Mouse (Mus musculus) heart, embryonic 16.5 days (tissue): ENCODE data around the gene Rad51b. TPM values are rescaled to one million over a fixed set of nuclear protein-coding genes. Genes with fewer than 3 reads are reported as not detected.

Experiments
- ATAC-seq: fragments of 200-750 bp; cut with Nextera tagmentation; replicated peaks from 2 replicates; pipeline ENCODE4 v1.8.0; 2017; ENCODE audit warnings: moderate number of reproducible peaks; ENCODE audit not compliant: insufficient read depth, low FRiP score; ENCODE audit errors: extremely low read depth
- H3K27ac ChIP-seq: fragments of 300-500 bp; sonication (generic); 2 replicates; pipeline ENCODE4 v1.5.1; 2014; ENCODE audit warnings: mild to moderate bottlenecking, low read length, control low read depth, moderate library complexity
- H3K27me3 ChIP-seq: fragments of 300-500 bp; sonication (generic); 2 replicates; pipeline ENCODE4 v1.6.1; 2014; ENCODE audit warnings: low read length, mixed read lengths; ENCODE audit not compliant: control insufficient read depth, insufficient read depth
- H3K36me3 ChIP-seq: fragments of 300-500 bp; sonication (generic); 2 replicates; pipeline ENCODE4 v1.6.1; 2014; ENCODE audit not compliant: control insufficient read depth, insufficient read depth
- H3K4me1 ChIP-seq: fragments of 300-500 bp; sonication (generic); 2 replicates; pipeline ENCODE4 v1.6.1; 2014; ENCODE audit warnings: low read length, mixed read lengths; ENCODE audit not compliant: control insufficient read depth, insufficient read depth
- H3K4me2 ChIP-seq: fragments of 300-500 bp; sonication (generic); 2 replicates; pipeline ENCODE4 v1.6.1; 2014; ENCODE audit warnings: low read depth, mild to moderate bottlenecking, control low read depth, low read length
- H3K4me3 ChIP-seq: fragments of 300-500 bp; sonication (generic); 2 replicates; pipeline ENCODE4 v1.5.1; 2014; ENCODE audit warnings: mild to moderate bottlenecking, control low read depth, low read length
- H3K9ac ChIP-seq: fragments of 300-500 bp; sonication (generic); 2 replicates; pipeline ENCODE4 v1.6.1; 2014; ENCODE audit warnings: low read length, control low read depth
- H3K9me3 ChIP-seq: fragments of 300-500 bp; sonication (generic); replicated peaks from 2 replicates; pipeline ENCODE4 v1.6.1; 2016; ENCODE audit warnings: low read length; ENCODE audit not compliant: control insufficient read depth
- WGBS: fragments of 180-500 bp; shearing (Covaris S2); extraction: QIAGEN DNeasy Blood & Tissue Kit; methylation state at CpG from one replicate; pipeline ENCODE4 v1.1.7; 2014; 5-methylcytosine and 5-hydroxymethylcytosine counted together
- polyA plus RNA-seq: library from polyadenylated mRNA; unstranded; fragments of >200 nt; fragmentation: Nextera tagmentation; extraction: Ambion mirVana; gene quantifications from 2 replicates; pipeline ENCODE4 v1.2.1, GENCODE M21; 2015

Rad51b gene
- polyA plus RNA-seq, 1 experiment from 2014 or later, result 5.0 TPM

DNA sequence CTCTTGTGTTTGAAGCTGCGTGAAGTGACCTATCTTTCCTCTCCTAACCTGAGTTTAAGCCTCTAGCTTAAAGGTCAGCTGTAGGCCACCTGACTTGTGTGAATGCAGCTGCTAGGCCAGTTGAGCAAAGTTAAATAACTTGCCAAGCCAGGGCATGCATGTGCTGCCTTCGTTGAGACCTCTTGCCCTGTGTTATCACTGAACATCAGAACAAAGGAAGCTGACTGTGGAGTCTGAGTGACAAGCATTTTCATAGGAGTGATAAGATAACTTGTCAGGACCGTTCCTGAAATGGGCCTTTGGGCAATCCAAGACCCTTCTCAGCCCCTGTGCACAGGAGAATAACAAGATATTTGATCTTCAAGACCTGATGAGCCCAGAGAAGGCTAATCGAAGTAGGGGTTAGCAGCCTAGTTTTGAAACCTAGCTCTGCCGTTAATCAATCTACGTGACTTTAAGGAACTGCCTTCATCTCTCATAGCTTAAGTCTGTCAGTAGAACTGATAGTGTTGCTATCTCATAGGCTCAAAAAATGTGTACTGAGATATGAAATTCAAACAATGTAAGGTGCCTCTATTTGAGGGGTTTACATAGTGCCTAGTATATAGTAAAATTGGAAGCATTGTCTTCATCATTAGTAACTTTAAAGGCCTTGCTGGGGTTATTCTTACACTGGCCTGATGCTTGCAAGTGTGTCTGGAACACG, 465.6 kb downstream of the Rad51b start:
- H3K36me3 ChIP-seq, result no peaks in the 10 kb centered on the region
- H3K4me1 ChIP-seq, result peaks cover 33% of the 10 kb centered on the region
- peak overlapping the region; percentile 57 for H3K27ac ChIP-seq
- no peak overlapping the region for H3K9ac ChIP-seq
- H3K27me3 ChIP-seq, result no peaks in the 10 kb centered on the region
- ATAC-seq, result no peak
- H3K4me3 ChIP-seq, result no peak overlapping the region
- 25% methylated on average over 7 of the region's 7 CpGs for WGBS
- H3K4me2 ChIP-seq, result no peak overlapping the region
- no peaks in the 10 kb centered on the region for H3K9me3 ChIP-seq

DNA sequence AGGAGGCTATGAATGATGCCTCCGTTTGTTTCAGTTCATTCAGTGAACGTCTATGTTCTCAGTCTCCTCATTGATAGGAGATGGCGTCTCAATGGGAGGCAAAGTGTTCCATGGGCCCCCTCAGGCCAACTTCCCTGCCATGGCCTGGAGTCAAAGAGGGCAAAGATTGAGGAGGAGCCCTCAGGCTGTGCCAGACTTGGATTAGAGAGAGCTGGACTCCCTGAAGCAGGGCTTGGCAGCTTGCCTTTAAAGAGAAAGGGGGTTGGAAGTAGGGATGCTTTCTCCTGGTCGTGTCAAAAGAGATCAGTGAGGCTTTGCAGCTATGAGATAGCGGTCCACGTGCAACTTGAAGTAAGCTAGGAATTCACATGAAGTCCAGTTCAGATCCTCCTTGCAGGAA, 469.0 kb downstream of the Rad51b start:
- Histone ChIP-seq H3K27ac (no peak overlapping the region; the same call in 1 of the 2 replicates), H3K27me3 (no peaks in the 10 kb centered on the region), H3K4me3 (no peak overlapping the region), H3K4me2 (no peak overlapping the region), H3K9me3 (no peaks in the 10 kb centered on the region), H3K36me3 (no peaks in the 10 kb centered on the region), H3K9ac (no peak overlapping the region), H3K4me1 (peaks cover 17% of the 10 kb centered on the region)
- 49% methylated on average over 6 of the region's 6 CpGs for WGBS
- no peak for ATAC-seq

DNA sequence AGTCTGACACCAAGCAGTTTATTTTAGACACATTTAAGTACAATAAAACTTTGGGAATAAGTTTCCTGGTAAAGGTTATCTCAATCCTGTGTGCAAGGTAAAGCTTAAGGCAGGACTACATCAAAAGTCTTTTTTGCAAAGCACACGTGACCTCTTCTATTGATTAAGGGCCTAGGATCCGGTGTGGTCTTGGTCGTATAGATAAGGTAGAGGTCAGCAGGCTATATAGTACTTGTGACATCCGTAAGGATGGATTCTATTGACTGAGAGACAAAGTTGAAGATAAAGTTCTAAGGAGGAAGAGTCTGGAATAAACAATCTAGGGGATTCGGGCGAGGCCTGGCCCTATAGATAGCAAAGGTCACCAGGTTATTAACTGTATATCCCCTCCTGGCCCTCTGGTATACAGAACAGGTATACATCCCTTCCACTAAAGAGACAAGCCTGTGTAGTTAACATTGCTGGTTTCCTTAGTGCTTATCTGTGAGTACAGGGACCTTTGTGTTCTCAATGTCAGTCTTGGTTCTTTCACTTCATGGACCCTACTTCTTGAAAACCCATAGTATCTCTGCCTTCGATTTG, 471.8 kb downstream of the Rad51b start:
- H3K36me3 ChIP-seq, result no peaks in the 10 kb centered on the region
- peaks cover 2% of the 10 kb centered on the region; the same call in 1 of the 2 replicates for H3K9me3 ChIP-seq
- no peak overlapping the region for H3K4me2 ChIP-seq
- no peak overlapping the region for H3K9ac ChIP-seq
- H3K27me3 ChIP-seq, result no peaks in the 10 kb centered on the region
- no peak overlapping the region for H3K27ac ChIP-seq
- WGBS, result 72% methylated on average over 7 of the region's 7 CpGs
- no peak overlapping the region for H3K4me3 ChIP-seq
- no peaks in the 10 kb centered on the region for H3K4me1 ChIP-seq
- no peak for ATAC-seq

DNA sequence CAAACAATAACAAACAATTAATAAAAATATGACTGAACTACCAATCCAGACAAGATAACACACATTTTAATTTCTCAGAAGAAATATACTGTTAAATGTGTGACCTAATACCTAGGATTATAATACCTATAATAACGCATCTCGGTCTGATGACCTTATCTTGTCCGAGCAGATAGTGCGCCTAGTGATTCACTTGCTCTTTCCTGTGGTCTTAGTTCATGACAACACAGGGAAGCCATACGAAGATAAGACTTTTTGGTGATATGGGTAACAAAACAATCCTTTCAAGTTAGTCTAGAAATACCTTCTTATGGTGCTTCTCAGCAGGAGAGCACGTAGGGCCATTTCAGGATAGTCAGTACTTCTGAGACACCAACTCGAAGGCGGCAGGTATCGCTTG, 472.7 kb downstream of the Rad51b start:
- no peak overlapping the region for H3K4me3 ChIP-seq
- H3K9me3 ChIP-seq, result peaks cover 3% of the 10 kb centered on the region; the same call in 1 of the 2 replicates
- ATAC-seq, result no peak
- H3K9ac ChIP-seq, result no peak overlapping the region
- H3K27ac ChIP-seq, result no peak overlapping the region
- WGBS, result 81% methylated on average over 9 of the region's 9 CpGs
- H3K4me2 ChIP-seq, result no peak overlapping the region
- no peaks in the 10 kb centered on the region for H3K4me1 ChIP-seq
- H3K36me3 ChIP-seq, result no peaks in the 10 kb centered on the region
- no peaks in the 10 kb centered on the region for H3K27me3 ChIP-seq

DNA sequence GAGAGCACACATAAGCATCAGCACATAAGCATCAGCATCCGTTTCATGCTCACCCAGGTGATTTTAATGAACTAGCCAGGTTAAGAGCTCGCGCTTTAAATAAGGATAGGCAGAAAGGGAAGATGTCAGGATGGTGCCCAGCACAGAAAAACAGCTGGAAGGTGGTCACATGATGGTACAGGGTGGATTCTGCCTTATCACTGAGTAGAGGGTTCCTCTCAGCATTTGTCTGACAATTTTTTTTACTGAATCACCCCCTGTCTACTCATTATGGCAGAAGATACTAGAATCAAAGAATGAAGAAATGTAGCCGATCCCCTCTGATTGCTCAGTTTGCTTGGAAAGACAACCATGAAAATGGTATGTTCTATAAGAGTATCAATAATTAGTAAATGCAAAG, 474.1 kb downstream of the Rad51b start:
- Histone ChIP-seq H3K4me2 (no peak overlapping the region), H3K27me3 (no peaks in the 10 kb centered on the region), H3K36me3 (no peaks in the 10 kb centered on the region), H3K4me1 (peaks cover 6% of the 10 kb centered on the region), H3K27ac (no peak overlapping the region), H3K9me3 (peaks cover 3% of the 10 kb centered on the region; the same call in 1 of the 2 replicates), H3K9ac (no peak overlapping the region), H3K4me3 (no peak overlapping the region)
- ATAC-seq, result no peak
- WGBS, result 95% methylated on average over 4 of the region's 4 CpGs

DNA sequence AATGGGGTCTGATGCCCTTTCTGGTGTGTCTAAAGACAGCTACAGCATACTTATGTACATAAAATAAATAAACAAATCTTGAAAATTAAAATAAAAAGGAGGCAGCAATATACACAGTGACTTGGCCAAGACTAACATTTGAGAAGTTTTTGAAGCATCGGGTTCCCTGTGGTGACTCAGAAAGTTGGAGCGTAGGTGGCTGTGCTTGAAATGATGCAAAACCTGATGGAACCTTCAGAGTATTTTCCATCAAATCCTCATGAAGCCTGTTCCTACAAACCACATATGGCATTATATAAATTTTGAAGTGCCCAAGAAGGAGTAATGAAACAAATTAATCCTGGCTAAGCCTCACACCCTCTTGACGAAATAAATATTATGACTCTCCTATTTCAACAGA, 474.7 kb downstream of the Rad51b start:
- Histone ChIP-seq H3K9me3 (peaks cover 3% of the 10 kb centered on the region; the same call in 1 of the 2 replicates), H3K9ac (no peak overlapping the region), H3K36me3 (no peaks in the 10 kb centered on the region), H3K4me2 (no peak overlapping the region), H3K4me1 (peaks cover 6% of the 10 kb centered on the region), H3K27me3 (no peaks in the 10 kb centered on the region), H3K4me3 (no peak overlapping the region), H3K27ac (no peak overlapping the region)
- no peak for ATAC-seq
- WGBS, result 93% methylated on average over 3 of the region's 3 CpGs

DNA sequence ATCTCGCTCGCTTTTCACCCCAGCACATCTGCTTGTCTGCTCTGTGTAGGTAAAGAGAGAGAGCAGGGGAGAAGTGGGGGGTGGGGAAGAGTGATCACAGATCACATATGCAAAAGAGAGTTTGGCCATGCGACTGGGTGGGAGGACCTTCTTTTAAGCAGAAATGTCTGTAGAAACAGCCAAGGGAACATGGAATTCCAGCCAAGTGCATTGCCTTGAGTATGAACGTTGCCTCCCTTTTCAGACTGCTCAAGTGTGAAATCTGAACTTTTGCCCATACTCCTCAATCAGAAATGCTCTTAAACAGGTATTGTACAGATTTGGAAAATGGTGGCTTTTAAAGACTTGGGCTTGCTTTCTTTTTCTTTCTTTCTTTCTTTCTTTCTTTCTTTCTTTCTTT, 476.2 kb downstream of the Rad51b start:
- 83% methylated on average over 4 of the region's 4 CpGs for WGBS
- no peak for ATAC-seq
- no peaks in the 10 kb centered on the region for H3K27me3 ChIP-seq
- 0 out of 2 replicates have a peak overlapping the region, but pooled peaks have one; percentile 4 for H3K27ac ChIP-seq
- H3K4me1 ChIP-seq, result peaks cover 6% of the 10 kb centered on the region
- H3K36me3 ChIP-seq, result no peaks in the 10 kb centered on the region
- no peak overlapping the region for H3K4me3 ChIP-seq
- H3K9ac ChIP-seq, result no peak overlapping the region
- peaks cover 3% of the 10 kb centered on the region; the same call in 1 of the 2 replicates for H3K9me3 ChIP-seq
- no peak overlapping the region for H3K4me2 ChIP-seq

DNA sequence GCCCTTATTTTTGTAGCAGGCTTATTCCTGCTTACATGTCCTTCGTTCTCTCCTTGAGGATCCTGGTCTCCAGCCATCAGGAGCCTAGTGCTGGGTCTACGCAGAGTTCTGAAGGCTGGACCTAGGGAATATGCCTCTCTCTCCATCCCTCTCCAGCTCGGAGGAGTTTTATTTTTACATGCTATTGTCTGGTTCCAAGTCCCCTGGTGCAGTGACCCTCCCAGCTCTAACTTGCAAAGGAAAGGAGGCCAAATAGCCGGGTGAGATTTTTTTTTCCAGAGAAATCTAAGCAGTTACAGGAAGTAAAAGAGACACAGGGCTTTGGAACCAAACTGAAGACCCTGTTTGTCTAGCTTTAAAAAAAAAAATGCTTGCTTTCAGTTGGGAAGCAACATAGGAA, 477.5 kb downstream of the Rad51b start:
- Histone ChIP-seq H3K4me1 (peaks cover 6% of the 10 kb centered on the region), H3K27me3 (no peaks in the 10 kb centered on the region), H3K27ac (peak overlapping the region; percentile 72), H3K9ac (no peak overlapping the region), H3K36me3 (no peaks in the 10 kb centered on the region), H3K4me2 (no peak overlapping the region), H3K9me3 (peaks cover 3% of the 10 kb centered on the region; the same call in 1 of the 2 replicates), H3K4me3 (no peak overlapping the region)
- ATAC-seq, result 0 out of 2 replicates have a peak, but pooled peaks have one; percentile 41
- WGBS, result 55% methylated on average over 4 of the region's 4 CpGs

DNA sequence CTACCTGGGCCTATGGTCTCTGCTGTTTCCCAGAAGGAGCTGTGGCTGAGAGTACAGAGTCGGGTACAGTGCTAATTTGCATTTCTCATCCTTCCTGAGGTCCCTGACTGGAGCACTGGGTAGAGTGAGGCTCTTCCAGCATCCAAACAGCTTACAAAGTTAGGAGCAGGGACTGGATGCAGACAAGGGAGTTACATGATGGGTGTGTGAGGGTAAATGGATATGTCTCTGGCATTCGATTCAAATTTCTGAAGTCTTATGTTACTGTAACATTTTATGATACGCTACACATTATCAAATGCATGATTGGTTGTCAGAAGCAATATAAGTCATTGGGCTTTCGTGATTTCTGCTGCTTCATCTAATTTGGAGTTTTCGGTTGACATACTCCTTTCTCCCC, 479.7 kb downstream of the Rad51b start:
- Histone ChIP-seq H3K4me1 (peaks cover 6% of the 10 kb centered on the region), H3K27ac (no peak overlapping the region), H3K9ac (no peak overlapping the region), H3K27me3 (no peaks in the 10 kb centered on the region), H3K36me3 (no peaks in the 10 kb centered on the region), H3K9me3 (peaks cover 3% of the 10 kb centered on the region; the same call in 1 of the 2 replicates), H3K4me3 (no peak overlapping the region), H3K4me2 (no peak overlapping the region)
- 82% methylated on average over 5 of the region's 5 CpGs for WGBS
- no peak for ATAC-seq
